Mouse (Mus musculus): ENCODE results near the gene Phospho1.

The Phospho1 gene

GRCm38 (mm10) chr11:95785675-95786074 lies 38.6 kb upstream of the Phospho1 start:
- Histone ChIP-seq H3K9me3 (ENCODE audit: low read length) (no peaks in the 10 kb centered on the region), H3K4me3 (replicated peaks; ENCODE audit: low read length) (no peak overlapping the region), H3K36me3 (ENCODE audit: insufficient read depth, low read length) (no peaks in the 10 kb centered on the region), H3K27me3 (ENCODE audit: insufficient read depth, low read length) (no peaks in the 10 kb centered on the region), H3K4me1 (replicated peaks; ENCODE audit: low read depth, low read length) (peaks cover 25% of the 10 kb centered on the region)
- TF ChIP-seq CTCF (conservative IDR thresholded peaks at IDR 0.05; ENCODE audit: low read length) (peak; percentile 95), POU5F1 (IDR thresholded peaks at IDR 0.05; ENCODE audit: borderline replicate concordance, low read length) (no peak), NANOG (IDR thresholded peaks at IDR 0.05; ENCODE audit: borderline replicate concordance, low read length) (no peak)

DNA sequence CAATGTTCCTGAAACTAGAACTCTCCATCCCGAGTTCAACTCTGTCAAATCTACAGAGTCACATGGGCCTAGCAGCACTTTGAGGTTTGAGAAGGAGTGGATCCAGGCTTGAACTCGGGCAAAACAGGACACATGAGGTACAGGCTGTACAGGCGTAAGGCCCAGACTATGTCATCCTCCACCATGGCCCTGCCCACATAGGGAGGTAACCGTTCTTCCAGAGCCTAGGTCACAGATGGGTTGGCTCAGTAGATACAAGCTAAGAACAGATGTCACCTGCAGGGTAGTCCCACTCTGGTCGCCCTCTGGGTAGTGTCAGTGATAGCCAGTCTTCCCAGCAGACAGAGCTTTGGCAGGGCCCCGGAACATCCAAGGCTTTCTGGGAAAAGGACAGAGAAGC lies 37.8 kb upstream of the Phospho1 start:
- Histone ChIP-seq H3K4me1 (replicated peaks; ENCODE audit: low read depth, low read length) (peaks cover 22% of the 10 kb centered on the region), H3K36me3 (ENCODE audit: insufficient read depth, low read length) (no peaks in the 10 kb centered on the region), H3K27me3 (ENCODE audit: insufficient read depth, low read length) (no peaks in the 10 kb centered on the region), H3K4me3 (replicated peaks; ENCODE audit: low read length) (no peak overlapping the region), H3K9me3 (ENCODE audit: low read length) (no peaks in the 10 kb centered on the region)
- no peak for TF ChIP-seq POU5F1 (IDR thresholded peaks at IDR 0.05; ENCODE audit: borderline replicate concordance, low read length)
- TF ChIP-seq CTCF (conservative IDR thresholded peaks at IDR 0.05; ENCODE audit: low read length), result no peak
- TF ChIP-seq NANOG (IDR thresholded peaks at IDR 0.05; ENCODE audit: borderline replicate concordance, low read length), result no peak

- TF ChIP-seq CTCF (conservative IDR thresholded peaks at IDR 0.05; ENCODE audit: low read length), result no peak
- TF ChIP-seq POU5F1 (IDR thresholded peaks at IDR 0.05; ENCODE audit: borderline replicate concordance, low read length), result no peak
- TF ChIP-seq NANOG (IDR thresholded peaks at IDR 0.05; ENCODE audit: borderline replicate concordance, low read length), result no peak
- no peaks in the 10 kb centered on the region for H3K9me3 ChIP-seq (ENCODE audit: low read length)
- H3K4me3 ChIP-seq (replicated peaks; ENCODE audit: low read length), result no peak overlapping the region
- no peaks in the 10 kb centered on the region for H3K36me3 ChIP-seq (ENCODE audit: insufficient read depth, low read length)
- peaks cover 22% of the 10 kb centered on the region for H3K4me1 ChIP-seq (replicated peaks; ENCODE audit: low read depth, low read length)
- peaks cover 14% of the 10 kb centered on the region for H3K27me3 ChIP-seq (ENCODE audit: insufficient read depth, low read length)
Observed at GRCm38 (mm10) chr11:95789451-95789891, 34.8 kb upstream of the Phospho1 start.

GRCm38 (mm10) chr11:95791787-95792186 lies 32.5 kb upstream of the Phospho1 start:
- TF ChIP-seq CTCF (conservative IDR thresholded peaks at IDR 0.05; ENCODE audit: low read length) (no peak), POU5F1 (IDR thresholded peaks at IDR 0.05; ENCODE audit: borderline replicate concordance, low read length) (no peak), NANOG (IDR thresholded peaks at IDR 0.05; ENCODE audit: borderline replicate concordance, low read length) (no peak)
- Histone ChIP-seq H3K4me3 (replicated peaks; ENCODE audit: low read length) (no peak overlapping the region), H3K27me3 (ENCODE audit: insufficient read depth, low read length) (peaks cover 32% of the 10 kb centered on the region), H3K36me3 (ENCODE audit: insufficient read depth, low read length) (no peaks in the 10 kb centered on the region), H3K4me1 (replicated peaks; ENCODE audit: low read depth, low read length) (peaks cover 19% of the 10 kb centered on the region), H3K9me3 (ENCODE audit: low read length) (no peaks in the 10 kb centered on the region)

- H3K4me3 ChIP-seq (replicated peaks; ENCODE audit: low read length), result no peak overlapping the region
- peaks cover 24% of the 10 kb centered on the region for H3K4me1 ChIP-seq (replicated peaks; ENCODE audit: low read depth, low read length)
- H3K36me3 ChIP-seq (ENCODE audit: insufficient read depth, low read length), result no peaks in the 10 kb centered on the region
- TF ChIP-seq POU5F1 (IDR thresholded peaks at IDR 0.05; ENCODE audit: borderline replicate concordance, low read length) (no peak), NANOG (IDR thresholded peaks at IDR 0.05; ENCODE audit: borderline replicate concordance, low read length) (no peak), CTCF (conservative IDR thresholded peaks at IDR 0.05; ENCODE audit: low read length) (no peak)
- no peaks in the 10 kb centered on the region for H3K9me3 ChIP-seq (ENCODE audit: low read length)
- H3K27me3 ChIP-seq (ENCODE audit: insufficient read depth, low read length), result peaks cover 43% of the 10 kb centered on the region
Observed at GRCm38 (mm10) chr11:95792950-95793509, 31.3 kb upstream of the Phospho1 start.

- H3K4me1 ChIP-seq (replicated peaks; ENCODE audit: low read depth, low read length), result peaks cover 21% of the 10 kb centered on the region
- H3K27me3 ChIP-seq (ENCODE audit: insufficient read depth, low read length), result peaks cover 50% of the 10 kb centered on the region
- H3K4me3 ChIP-seq (replicated peaks; ENCODE audit: low read length), result no peak overlapping the region
- H3K9me3 ChIP-seq (ENCODE audit: low read length), result no peaks in the 10 kb centered on the region
- TF ChIP-seq CTCF (conservative IDR thresholded peaks at IDR 0.05; ENCODE audit: low read length) (no peak), NANOG (IDR thresholded peaks at IDR 0.05; ENCODE audit: borderline replicate concordance, low read length) (no peak), POU5F1 (IDR thresholded peaks at IDR 0.05; ENCODE audit: borderline replicate concordance, low read length) (no peak)
- no peaks in the 10 kb centered on the region for H3K36me3 ChIP-seq (ENCODE audit: insufficient read depth, low read length)
Observed at GRCm38 (mm10) chr11:95794201-95794600, 30.1 kb upstream of the Phospho1 start.

DNA sequence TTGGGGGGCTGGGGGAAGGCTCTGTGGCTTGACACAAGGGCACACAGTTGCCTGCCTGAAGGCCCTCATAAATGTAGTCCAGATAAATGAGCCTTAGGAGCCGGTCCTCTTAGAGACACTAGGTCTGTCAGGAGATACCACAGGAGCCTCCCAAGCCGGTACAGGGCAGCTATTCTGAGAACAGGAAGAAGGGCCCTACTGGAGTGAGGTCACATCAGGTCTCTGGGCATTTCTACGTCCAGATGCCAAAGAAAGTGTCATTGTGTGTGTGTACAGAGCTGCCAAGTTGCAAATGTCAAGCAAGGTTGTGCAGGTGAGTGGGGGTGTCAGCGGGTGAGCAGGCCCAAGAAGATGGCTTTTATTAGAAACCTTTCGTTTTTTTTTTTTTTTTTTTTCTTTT lies 28.7 kb upstream of the Phospho1 start:
- Histone ChIP-seq H3K36me3 (ENCODE audit: insufficient read depth, low read length) (no peaks in the 10 kb centered on the region), H3K27me3 (ENCODE audit: insufficient read depth, low read length) (peaks cover 54% of the 10 kb centered on the region), H3K9me3 (ENCODE audit: low read length) (no peaks in the 10 kb centered on the region), H3K4me1 (replicated peaks; ENCODE audit: low read depth, low read length) (peaks cover 19% of the 10 kb centered on the region), H3K4me3 (replicated peaks; ENCODE audit: low read length) (no peak overlapping the region)
- TF ChIP-seq POU5F1 (IDR thresholded peaks at IDR 0.05; ENCODE audit: borderline replicate concordance, low read length), result no peak
- no peak for TF ChIP-seq CTCF (conservative IDR thresholded peaks at IDR 0.05; ENCODE audit: low read length)
- no peak for TF ChIP-seq NANOG (IDR thresholded peaks at IDR 0.05; ENCODE audit: borderline replicate concordance, low read length)

DNA sequence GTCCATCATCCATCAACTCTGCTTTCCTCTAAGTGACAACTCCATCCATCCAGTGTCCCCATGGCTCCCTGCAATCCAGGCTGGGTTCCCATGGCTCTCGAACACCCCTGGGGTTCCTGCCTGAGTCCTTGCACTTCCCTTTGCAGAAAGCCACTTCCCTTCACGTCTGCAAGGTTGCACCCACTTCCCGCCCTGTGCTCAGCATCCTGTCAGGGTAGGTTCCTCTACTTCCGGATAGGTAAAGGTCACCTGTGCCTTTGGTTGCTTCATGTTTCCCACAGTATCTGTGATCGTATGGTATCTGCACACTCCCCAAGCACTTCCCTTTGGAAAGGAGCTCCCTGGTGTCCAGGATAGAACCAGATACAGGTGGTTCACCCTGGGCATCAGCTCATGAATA lies 19.3 kb upstream of the Phospho1 start:
- Histone ChIP-seq H3K36me3 (ENCODE audit: insufficient read depth, low read length) (no peaks in the 10 kb centered on the region), H3K4me1 (replicated peaks; ENCODE audit: low read depth, low read length) (peaks cover 40% of the 10 kb centered on the region), H3K9me3 (ENCODE audit: low read length) (peaks cover 20% of the 10 kb centered on the region), H3K27me3 (ENCODE audit: insufficient read depth, low read length) (0 out of 2 replicates have a peak, but pooled peaks cover 4% of the 10 kb centered on the region), H3K4me3 (replicated peaks; ENCODE audit: low read length) (peak overlapping the region; percentile 41)
- no peak for TF ChIP-seq POU5F1 (IDR thresholded peaks at IDR 0.05; ENCODE audit: borderline replicate concordance, low read length)
- TF ChIP-seq NANOG (IDR thresholded peaks at IDR 0.05; ENCODE audit: borderline replicate concordance, low read length), result no peak
- TF ChIP-seq CTCF (conservative IDR thresholded peaks at IDR 0.05; ENCODE audit: low read length), result no peak

- TF ChIP-seq CTCF (conservative IDR thresholded peaks at IDR 0.05; ENCODE audit: low read length) (no peak), NANOG (IDR thresholded peaks at IDR 0.05; ENCODE audit: borderline replicate concordance, low read length) (no peak), POU5F1 (IDR thresholded peaks at IDR 0.05; ENCODE audit: borderline replicate concordance, low read length) (no peak)
- Histone ChIP-seq H3K4me1 (replicated peaks; ENCODE audit: low read depth, low read length) (peaks cover 45% of the 10 kb centered on the region), H3K4me3 (replicated peaks; ENCODE audit: low read length) (peak overlapping the region; percentile 41), H3K36me3 (ENCODE audit: insufficient read depth, low read length) (no peaks in the 10 kb centered on the region), H3K9me3 (ENCODE audit: low read length) (peaks cover 20% of the 10 kb centered on the region), H3K27me3 (ENCODE audit: insufficient read depth, low read length) (no peaks in the 10 kb centered on the region)
Observed at GRCm38 (mm10) chr11:95805527-95805926, 18.8 kb upstream of the Phospho1 start.

Measured in E14TG2a.4 (cell line).